Mouse (Mus musculus): ENCODE measurements at regions not wholly inside any gene's neighbourhood (a gene's known extent, or its start where the extent isn't known, plus 50 kb on each side); places are given as distances from the start of the nearest gene placed in this dataset.
A peak's percentile ranks its signal among the peaks of the same experiment; 100 is the strongest.

DNA sequence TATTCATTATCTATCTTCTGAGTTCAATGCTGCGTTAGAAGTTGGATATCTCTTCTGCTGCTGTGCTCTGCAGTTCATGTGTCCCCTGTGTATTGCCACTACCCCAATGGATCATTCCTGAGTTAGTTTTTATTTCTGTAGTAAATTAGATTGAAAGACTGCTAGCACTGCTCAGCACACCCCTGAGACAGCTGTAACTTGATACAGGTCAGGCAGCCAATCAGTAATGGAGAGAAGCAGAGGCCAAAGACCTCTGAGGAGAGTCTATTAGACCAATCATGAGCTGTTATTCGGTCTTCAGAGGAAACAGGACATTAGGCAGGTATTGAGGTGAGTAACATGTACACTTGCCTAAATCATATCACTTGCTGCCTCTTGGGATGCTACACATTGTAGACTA, 837.5 kb upstream of the Chordc1 start:
- Histone ChIP-seq H3K4me1 (no peaks in the 10 kb centered on the region), H3K9me3 (no peaks in the 10 kb centered on the region), H3K27ac (replicated peaks) (no peak overlapping the region), H3K4me2 (replicated peaks) (no peak overlapping the region), H3K9ac (replicated peaks) (no peak overlapping the region), H3K4me3 (no peak overlapping the region), H3K36me3 (no peaks in the 10 kb centered on the region), H3K27me3 (no peaks in the 10 kb centered on the region)
- no peak for ATAC-seq (ENCODE audit: low FRiP score, low read depth)
- WGBS, result 83% methylated on average over 2 of the region's 2 CpGs

DNA sequence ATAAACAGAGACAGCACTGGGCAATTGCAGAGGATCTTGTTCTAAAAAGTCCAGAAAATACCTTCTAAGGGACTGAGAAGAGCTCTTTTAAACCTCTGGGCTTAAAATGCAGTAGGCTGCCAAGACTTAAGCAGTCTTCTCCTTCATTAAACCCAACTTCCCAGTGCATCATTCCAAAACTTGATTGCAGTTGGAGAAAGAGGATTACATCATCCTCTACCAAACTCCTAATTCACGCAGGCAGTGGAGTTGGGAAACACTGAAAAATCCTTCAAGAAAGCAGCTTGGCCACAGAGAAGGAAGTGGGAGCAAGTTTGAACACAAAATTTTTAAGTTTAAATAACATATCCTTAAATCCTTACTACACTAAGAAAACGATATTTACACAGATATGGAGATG, 825.5 kb upstream of the Chordc1 start:
- H3K36me3 ChIP-seq, result no peaks in the 10 kb centered on the region
- H3K4me3 ChIP-seq, result no peak overlapping the region
- ATAC-seq (ENCODE audit: low FRiP score, low read depth), result no peak
- no peak overlapping the region for H3K27ac ChIP-seq (replicated peaks)
- no peaks in the 10 kb centered on the region for H3K4me1 ChIP-seq
- H3K9ac ChIP-seq (replicated peaks), result no peak overlapping the region
- no peak overlapping the region for H3K4me2 ChIP-seq (replicated peaks)
- 82% methylated on average over 2 of the region's 2 CpGs for WGBS
- H3K9me3 ChIP-seq, result no peaks in the 10 kb centered on the region
- no peaks in the 10 kb centered on the region for H3K27me3 ChIP-seq

DNA sequence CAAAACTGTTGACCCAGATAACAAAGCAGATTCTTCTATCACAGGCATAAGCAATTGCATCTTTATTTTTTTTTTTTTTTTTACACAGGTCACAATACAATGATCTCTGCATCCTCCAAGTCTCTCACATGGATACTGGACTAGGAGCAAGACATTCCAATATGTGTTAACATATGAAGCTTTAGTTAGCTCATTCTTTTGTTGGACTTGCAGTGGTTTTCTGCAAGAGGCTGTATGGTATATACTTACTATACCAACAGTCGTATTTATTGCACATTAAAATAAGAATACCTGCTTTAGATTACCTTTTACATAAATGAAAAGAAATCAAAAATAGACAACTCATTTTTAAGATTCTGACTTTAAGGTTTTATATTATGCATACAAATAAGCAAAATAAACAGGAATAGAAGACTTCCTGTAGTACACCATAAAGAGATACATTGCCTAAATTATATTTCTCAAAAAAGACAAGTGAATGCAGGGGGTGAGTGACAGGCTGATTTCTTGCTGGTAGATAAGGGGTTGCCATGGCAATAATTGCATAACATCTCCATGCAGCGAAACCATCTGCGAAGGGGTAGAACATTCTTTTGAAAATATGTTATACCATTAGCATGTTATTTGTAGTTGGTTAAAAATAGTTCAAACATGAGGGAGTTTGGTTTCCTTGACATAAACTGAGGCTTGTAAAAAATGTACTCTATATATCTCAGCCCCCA, 807.1 kb upstream of the Chordc1 start:
- Histone ChIP-seq H3K27ac (replicated peaks) (no peak overlapping the region), H3K4me2 (replicated peaks) (no peak overlapping the region), H3K4me1 (no peaks in the 10 kb centered on the region), H3K9ac (replicated peaks) (no peak overlapping the region), H3K27me3 (no peaks in the 10 kb centered on the region), H3K4me3 (no peak overlapping the region), H3K9me3 (no peaks in the 10 kb centered on the region), H3K36me3 (no peaks in the 10 kb centered on the region)
- WGBS, result 82% methylated on average over 3 of the region's 3 CpGs
- no peak for ATAC-seq (ENCODE audit: low FRiP score, low read depth)

DNA sequence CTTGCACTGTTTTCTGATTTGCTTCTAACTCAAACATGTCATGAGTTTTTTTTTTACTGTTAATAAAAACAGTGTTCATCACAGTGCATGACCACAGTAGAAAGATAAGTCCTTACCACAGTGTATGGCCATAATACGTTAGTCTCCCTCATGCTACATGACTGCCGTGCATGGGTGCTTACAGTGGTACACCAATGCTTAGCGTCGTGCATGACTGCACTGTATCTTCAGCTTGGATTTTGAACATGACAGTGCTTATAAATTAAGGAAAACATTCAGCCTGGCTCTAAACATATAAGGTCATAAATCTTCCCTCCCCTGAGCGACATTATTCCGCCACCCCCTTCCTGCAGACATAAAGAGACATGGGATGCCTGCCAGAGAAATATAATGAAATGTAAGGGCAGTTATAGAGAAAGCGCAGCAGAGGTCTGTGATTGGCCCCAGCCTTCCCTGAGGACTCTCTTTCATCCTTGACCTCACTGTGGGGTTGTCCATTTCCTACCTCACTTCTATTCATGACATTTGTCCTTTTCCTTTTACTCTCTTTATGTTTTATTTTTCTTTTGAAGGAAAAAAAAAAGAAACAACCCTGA, 791.7 kb upstream of the Chordc1 start:
- Histone ChIP-seq H3K27ac (replicated peaks) (no peak overlapping the region), H3K36me3 (no peaks in the 10 kb centered on the region), H3K27me3 (no peaks in the 10 kb centered on the region), H3K4me1 (no peaks in the 10 kb centered on the region), H3K9me3 (no peaks in the 10 kb centered on the region), H3K4me2 (replicated peaks) (no peak overlapping the region), H3K4me3 (no peak overlapping the region), H3K9ac (replicated peaks) (no peak overlapping the region)
- WGBS, result 77% methylated on average over 7 of the region's 7 CpGs
- ATAC-seq (ENCODE audit: low FRiP score, low read depth), result 0 out of 2 replicates have a peak, but pooled peaks have one; percentile 49

DNA sequence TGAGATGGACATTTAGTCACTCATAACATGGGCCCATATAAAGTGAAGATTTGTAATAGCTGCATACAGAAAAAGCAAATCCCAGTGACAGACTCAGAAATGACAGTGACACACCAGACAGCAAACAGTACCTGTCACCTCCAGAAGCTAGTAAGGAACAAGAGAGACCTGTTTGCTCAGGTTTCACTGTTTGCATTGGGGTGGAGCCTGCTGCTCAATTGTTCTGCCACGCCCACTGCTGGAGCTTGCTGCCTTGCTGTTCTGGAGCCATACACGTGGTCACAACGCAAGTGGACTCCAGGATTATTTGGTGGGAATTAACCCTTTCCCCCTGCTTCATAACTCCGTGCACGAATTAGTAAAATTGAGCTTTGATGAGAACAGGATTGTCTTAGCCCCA, 783.2 kb upstream of the Chordc1 start:
- H3K27me3 ChIP-seq, result no peaks in the 10 kb centered on the region
- no peaks in the 10 kb centered on the region for H3K36me3 ChIP-seq
- ATAC-seq (ENCODE audit: low FRiP score, low read depth), result no peak
- H3K4me3 ChIP-seq, result no peak overlapping the region
- no peak overlapping the region for H3K9ac ChIP-seq (replicated peaks)
- no peak overlapping the region for H3K27ac ChIP-seq (replicated peaks)
- no peaks in the 10 kb centered on the region for H3K4me1 ChIP-seq
- WGBS, result 66% methylated on average over 5 of the region's 5 CpGs
- H3K4me2 ChIP-seq (replicated peaks), result no peak overlapping the region
- H3K9me3 ChIP-seq, result no peaks in the 10 kb centered on the region

DNA sequence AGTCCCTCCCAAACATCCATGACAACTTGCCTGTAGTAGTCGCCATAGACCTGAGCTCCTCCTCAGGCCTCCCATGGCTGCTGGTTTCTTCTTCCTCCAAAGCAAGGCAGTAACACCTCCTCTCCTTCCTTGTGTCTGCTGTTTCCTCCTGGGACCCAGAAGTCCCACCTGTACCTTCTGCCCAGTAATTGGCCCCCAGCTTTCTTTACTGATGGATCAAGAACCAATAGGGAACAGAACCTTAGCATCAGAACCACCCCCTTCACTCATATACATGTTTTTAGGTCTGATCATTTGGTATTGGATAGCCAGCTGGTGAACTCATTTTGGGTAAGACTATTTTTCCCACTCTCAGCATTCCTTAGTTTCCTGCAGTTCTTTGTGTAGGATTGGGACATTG, 735.7 kb upstream of the Chordc1 start:
- WGBS, result 73% methylated on average over 1 of the region's 1 CpGs
- H3K9me3 ChIP-seq, result no peaks in the 10 kb centered on the region

DNA sequence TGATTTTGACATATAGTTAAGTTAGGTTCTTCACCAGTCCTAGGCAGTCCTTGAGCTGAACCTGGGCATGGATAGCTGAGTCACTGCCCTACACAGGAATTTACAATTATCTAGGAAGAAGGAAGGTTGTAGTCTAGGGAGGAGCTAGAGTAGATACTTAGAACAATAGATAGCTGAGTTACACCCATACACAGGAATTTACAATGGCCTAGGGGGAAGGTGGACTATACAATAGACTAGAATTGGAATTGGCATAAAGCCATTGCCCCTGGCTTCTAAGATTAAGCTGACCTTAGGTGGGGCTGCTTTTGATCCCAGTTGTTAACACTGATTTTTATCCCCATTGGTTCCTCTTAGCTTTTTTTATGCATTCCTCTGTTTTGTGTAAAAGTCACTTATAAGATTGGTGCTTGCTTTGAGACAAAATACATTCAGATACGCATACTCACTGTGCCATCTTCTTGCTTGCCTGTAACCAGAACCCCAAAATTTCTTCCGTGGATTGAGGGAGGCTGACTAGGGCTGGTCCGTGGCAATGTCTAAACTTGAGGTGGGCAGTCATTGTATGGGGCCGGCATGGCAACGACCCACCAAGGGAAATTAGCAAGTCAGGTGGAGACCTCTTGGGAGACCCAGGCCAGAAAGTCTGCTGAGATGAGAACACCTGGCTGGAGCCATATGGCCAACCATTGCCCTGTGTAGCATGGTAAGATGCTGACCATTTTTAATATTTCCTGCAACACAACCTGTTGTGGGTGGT, 734.1 kb upstream of the Chordc1 start:
- no peaks in the 10 kb centered on the region for H3K36me3 ChIP-seq
- no peak for ATAC-seq (ENCODE audit: low FRiP score, low read depth)
- H3K9ac ChIP-seq (replicated peaks), result no peak overlapping the region
- 91% methylated on average over 5 of the region's 5 CpGs for WGBS
- H3K9me3 ChIP-seq, result no peaks in the 10 kb centered on the region
- H3K4me2 ChIP-seq (replicated peaks), result no peak overlapping the region
- no peak overlapping the region for H3K4me3 ChIP-seq
- no peak overlapping the region for H3K27ac ChIP-seq (replicated peaks)
- no peaks in the 10 kb centered on the region for H3K27me3 ChIP-seq
- H3K4me1 ChIP-seq, result no peaks in the 10 kb centered on the region

More for the DNA sequence above, 735.7 kb upstream of the Chordc1 start:
- no peak for ATAC-seq (ENCODE audit: low FRiP score, low read depth)
- Histone ChIP-seq H3K4me1 (no peaks in the 10 kb centered on the region), H3K27me3 (no peaks in the 10 kb centered on the region), H3K27ac (replicated peaks) (no peak overlapping the region), H3K36me3 (no peaks in the 10 kb centered on the region), H3K4me2 (replicated peaks) (no peak overlapping the region), H3K9ac (replicated peaks) (no peak overlapping the region), H3K4me3 (no peak overlapping the region)

DNA sequence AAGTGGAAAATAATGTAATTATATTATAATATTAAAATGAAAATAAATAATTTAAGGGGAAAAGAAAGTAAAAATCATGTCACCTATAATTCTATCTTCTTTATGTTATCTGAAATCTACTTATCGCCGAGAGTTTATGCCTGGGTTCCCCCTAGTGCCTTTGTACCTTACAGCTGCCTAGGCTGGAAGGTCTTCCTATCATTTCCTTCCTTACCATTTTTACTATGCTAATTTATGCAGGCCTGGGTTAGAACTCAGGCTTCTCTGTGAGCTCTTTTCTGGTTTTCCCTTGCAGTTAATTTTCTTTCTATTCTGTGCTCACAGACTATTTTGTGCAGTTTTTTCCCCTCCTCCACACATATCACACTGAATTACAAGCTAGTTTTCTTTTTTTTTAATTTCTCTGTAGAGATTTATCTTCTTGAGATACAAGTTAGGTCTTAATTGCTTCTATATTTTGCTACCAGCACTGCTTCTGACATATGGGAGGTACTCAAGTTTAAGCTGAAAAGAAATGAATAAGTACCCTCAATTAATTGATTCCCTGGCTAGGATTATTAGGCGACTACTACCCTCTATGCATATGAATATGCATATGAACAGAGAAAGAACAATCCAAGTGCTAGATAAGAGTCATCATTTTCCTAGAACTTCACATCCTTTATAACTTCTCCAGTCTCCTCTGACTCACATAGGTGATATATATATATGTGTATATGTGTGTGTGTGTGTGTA, 724.0 kb upstream of the Chordc1 start:
- H3K4me2 ChIP-seq (replicated peaks), result no peak overlapping the region
- no peaks in the 10 kb centered on the region for H3K36me3 ChIP-seq
- no peaks in the 10 kb centered on the region for H3K9me3 ChIP-seq
- no peaks in the 10 kb centered on the region for H3K4me1 ChIP-seq
- 78% methylated on average over 3 of the region's 3 CpGs for WGBS
- ATAC-seq (ENCODE audit: low FRiP score, low read depth), result no peak
- H3K27me3 ChIP-seq, result no peaks in the 10 kb centered on the region
- H3K4me3 ChIP-seq, result no peak overlapping the region
- H3K27ac ChIP-seq (replicated peaks), result no peak overlapping the region
- H3K9ac ChIP-seq (replicated peaks), result no peak overlapping the region

DNA sequence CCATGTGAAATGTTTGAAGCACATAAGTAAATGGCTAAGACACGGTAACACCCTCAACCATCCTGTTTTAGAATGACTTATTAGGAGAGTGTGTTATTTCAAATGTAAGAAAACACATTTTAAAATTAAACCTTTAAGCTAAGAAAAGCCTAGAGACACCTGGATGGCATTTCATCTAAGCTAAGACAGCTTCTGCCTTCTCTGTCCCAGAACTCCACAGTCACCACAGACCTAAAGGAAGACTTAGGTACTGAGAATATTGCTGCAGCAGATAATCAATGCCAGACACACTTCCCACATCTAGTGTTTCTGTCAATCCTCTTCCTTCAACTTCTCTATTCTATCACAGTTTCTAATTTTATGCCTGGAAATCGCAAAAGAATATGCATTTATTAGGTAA, 704.4 kb upstream of the Chordc1 start:
- no peak overlapping the region for H3K27ac ChIP-seq (replicated peaks)
- no peaks in the 10 kb centered on the region for H3K9me3 ChIP-seq
- H3K4me2 ChIP-seq (replicated peaks), result no peak overlapping the region
- no peak overlapping the region for H3K9ac ChIP-seq (replicated peaks)
- no peak overlapping the region for H3K4me3 ChIP-seq
- no peaks in the 10 kb centered on the region for H3K4me1 ChIP-seq
- ATAC-seq (ENCODE audit: low FRiP score, low read depth), result no peak
- no peaks in the 10 kb centered on the region for H3K36me3 ChIP-seq
- no peaks in the 10 kb centered on the region for H3K27me3 ChIP-seq
- WGBS, result 87% methylated on average over 2 of the region's 2 CpGs

DNA sequence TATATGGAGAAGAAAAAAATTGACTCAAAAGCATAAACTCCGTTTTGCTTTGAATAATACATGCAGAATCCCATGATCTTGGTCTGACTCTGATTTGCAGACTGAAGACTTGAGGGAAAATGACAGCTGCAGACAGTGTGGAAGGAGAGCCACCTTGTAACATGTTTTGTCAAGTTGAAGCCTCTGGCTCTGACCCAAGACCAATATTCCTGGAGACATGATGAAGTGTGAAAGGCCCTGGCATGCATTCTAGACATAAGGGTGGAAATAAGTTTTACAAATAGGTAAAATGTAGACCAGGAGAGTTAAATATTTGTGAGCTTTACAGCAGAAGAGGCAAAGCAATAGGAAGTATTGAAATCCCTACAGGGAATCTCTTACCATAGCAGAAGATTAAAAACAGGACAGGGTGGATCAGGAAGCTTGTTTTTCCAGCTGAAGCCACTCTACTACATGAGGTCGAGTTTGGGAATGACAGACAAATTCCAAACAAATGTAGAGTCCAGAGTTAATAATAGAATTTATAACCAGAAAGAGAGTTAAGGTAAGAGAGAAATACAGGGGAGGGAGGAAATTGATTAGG, 703.9 kb upstream of the Chordc1 start:
- 61% methylated on average over 2 of the region's 2 CpGs for WGBS
- no peak overlapping the region for H3K27ac ChIP-seq (replicated peaks)
- H3K4me3 ChIP-seq, result no peak overlapping the region
- no peak overlapping the region for H3K9ac ChIP-seq (replicated peaks)
- H3K4me2 ChIP-seq (replicated peaks), result no peak overlapping the region
- no peaks in the 10 kb centered on the region for H3K9me3 ChIP-seq
- no peaks in the 10 kb centered on the region for H3K4me1 ChIP-seq
- no peaks in the 10 kb centered on the region for H3K27me3 ChIP-seq
- ATAC-seq (ENCODE audit: low FRiP score, low read depth), result no peak
- H3K36me3 ChIP-seq, result no peaks in the 10 kb centered on the region

DNA sequence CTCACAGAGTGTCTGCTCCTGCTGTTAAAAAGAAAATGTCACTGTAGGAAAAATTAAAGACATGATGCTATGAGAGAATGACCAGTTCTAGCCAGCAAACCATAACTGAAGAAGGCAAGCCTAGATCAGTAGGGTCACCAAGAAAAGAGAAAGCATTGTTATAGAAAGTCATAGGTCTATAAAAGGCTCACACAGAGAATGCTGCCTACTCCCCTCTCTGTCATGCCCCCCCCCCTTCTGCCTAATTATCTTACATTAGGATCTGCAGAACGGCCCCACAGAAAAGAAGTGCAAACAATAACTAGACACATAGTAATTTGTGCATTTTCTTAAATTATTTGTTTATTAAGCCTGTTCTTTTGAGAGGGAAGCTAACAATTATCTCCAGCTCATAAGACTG, 680.8 kb upstream of the Chordc1 start:
- H3K36me3 ChIP-seq, result no peaks in the 10 kb centered on the region
- ATAC-seq (ENCODE audit: low FRiP score, low read depth), result no peak
- H3K4me3 ChIP-seq, result no peak overlapping the region
- no peak overlapping the region for H3K9ac ChIP-seq (replicated peaks)
- H3K27me3 ChIP-seq, result no peaks in the 10 kb centered on the region
- no peak overlapping the region for H3K4me2 ChIP-seq (replicated peaks)
- H3K9me3 ChIP-seq, result no peaks in the 10 kb centered on the region
- H3K4me1 ChIP-seq, result no peaks in the 10 kb centered on the region
- WGBS, result 41% methylated on average over 1 of the region's 1 CpGs
- H3K27ac ChIP-seq (replicated peaks), result no peak overlapping the region

DNA sequence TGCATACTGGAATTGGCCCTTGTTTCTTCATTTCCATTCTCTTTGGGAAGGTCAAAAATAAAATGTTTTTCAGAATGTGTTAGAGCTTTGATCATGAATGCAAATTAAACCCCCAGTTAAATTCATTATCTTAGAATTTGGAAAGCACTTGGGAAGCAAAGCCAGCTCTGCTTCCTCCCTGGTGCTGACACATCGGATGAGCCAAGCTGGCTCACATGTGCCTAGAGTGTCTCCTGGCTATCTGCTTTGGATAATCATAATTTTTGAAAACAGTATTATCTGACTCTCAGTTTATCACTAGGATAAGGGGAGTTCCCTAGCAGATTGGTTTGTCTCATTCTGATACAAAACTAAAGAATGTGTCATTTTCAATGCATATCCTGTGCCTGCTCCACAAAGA, 649.4 kb upstream of the Chordc1 start:
- no peak overlapping the region for H3K27ac ChIP-seq (replicated peaks)
- no peaks in the 10 kb centered on the region for H3K36me3 ChIP-seq
- no peak overlapping the region for H3K4me2 ChIP-seq (replicated peaks)
- no peak for ATAC-seq (ENCODE audit: low FRiP score, low read depth)
- H3K9ac ChIP-seq (replicated peaks), result no peak overlapping the region
- no peaks in the 10 kb centered on the region for H3K4me1 ChIP-seq
- no peaks in the 10 kb centered on the region for H3K27me3 ChIP-seq
- H3K9me3 ChIP-seq, result no peaks in the 10 kb centered on the region
- H3K4me3 ChIP-seq, result no peak overlapping the region
- 92% methylated on average over 1 of the region's 1 CpGs for WGBS

All from midbrain, embryonic 12.5 days (tissue).